8 mouse cellular contexts compared by ENCODE assay signal in genomic region chr11:87986831-87987793, GRCm38 (mm10). TPM values are rescaled to one million over a fixed set of nuclear protein-coding genes. Genes with fewer than 3 reads are reported as not detected.
DNase-seq lines count a peak whose midpoint lies in the region; ATAC-seq and TF ChIP-seq lines count a peak whose summit lies in the region.

Gene Dynll2 (minus strand): TSS chr11:87987533.

- H3K4me3 ChIP-seq in cerebellum, adult 2 months (replicated peaks; ENCODE audit: insufficient read depth, low read depth, low read length), result peak within 1 kb of the TSS; percentile 77
- peak within 1 kb of the TSS; percentile 97 for H3K4me3 ChIP-seq in forebrain, postnatal 0 days (ENCODE audit: low read depth, low read length)
- H3K4me3 ChIP-seq in layer of hippocampus, adult 2 months, result peak within 1 kb of the TSS; percentile 63
- H3K4me3 ChIP-seq in lung, embryonic 14.5 days (ENCODE audit: low read depth, low read length), result peak within 1 kb of the TSS; percentile 98
- peak within 1 kb of the TSS; percentile 71 for H3K4me3 ChIP-seq in olfactory bulb, adult 2 months (ENCODE audit: insufficient read depth, low read depth, low read length)

- DNase-seq in MN1 (ENCODE audit: low spot score), result peak; percentile 88
- peak; percentile 91 to 93 for DNase-seq in cerebellum, adult 2 months
- peak; percentile 97 for DNase-seq in forebrain, postnatal 0 days
- DNase-seq in heart, postnatal 36 days, result peak; percentile 78 to 86
- DNase-seq in layer of hippocampus, adult 2 months (ENCODE audit: low spot score in 2 of 2), result peak; percentile 89 to 91
- DNase-seq in lung, embryonic 14.5 days, result peak; percentile 93
- peak; percentile 74 to 77 for DNase-seq in thymus, adult 18-20 months

- peak; percentile 98 for ATAC-seq in forebrain, postnatal 0 days
- ATAC-seq in lung, embryonic 14.5 days (ENCODE audit: insufficient read depth), result peak; percentile 98

- H3K9me3 ChIP-seq in forebrain, postnatal 0 days (ENCODE audit: low read length), result no peaks in the 10 kb centered on the region
- no peaks in the 10 kb centered on the region for H3K9me3 ChIP-seq in lung, embryonic 14.5 days (ENCODE audit: low read depth, low read length)

- H3K36me3 ChIP-seq in forebrain, postnatal 0 days (ENCODE audit: insufficient read depth), result peaks cover 16% of the 10 kb centered on the region
- peaks cover 23% of the 10 kb centered on the region for H3K36me3 ChIP-seq in lung, embryonic 14.5 days (ENCODE audit: insufficient read depth)

- TF ChIP-seq POLR2A in cerebellum, adult 2 months (IDR thresholded peaks at IDR 0.05; ENCODE audit: borderline replicate concordance, insufficient read depth, low read length), result peak; percentile 78
- TF ChIP-seq POLR2A in olfactory bulb, adult 2 months (IDR thresholded peaks at IDR 0.05; ENCODE audit: insufficient read depth, low read depth, low read length), result peak; percentile 99

- peak within 1 kb of the TSS; percentile 96 for H3K9ac ChIP-seq in forebrain, postnatal 0 days
- H3K9ac ChIP-seq in lung, embryonic 14.5 days, result peak within 1 kb of the TSS; percentile 93

- peak within 1 kb of the TSS; percentile 84 for H3K4me2 ChIP-seq in forebrain, postnatal 0 days (ENCODE audit: low read depth)
- H3K4me2 ChIP-seq in lung, embryonic 14.5 days, result peak within 1 kb of the TSS; percentile 88

- no peaks in the 10 kb centered on the region for H3K27me3 ChIP-seq in cerebellum, adult 2 months (ENCODE audit: control insufficient read depth, insufficient read depth, low read length)
- no peaks in the 10 kb centered on the region for H3K27me3 ChIP-seq in forebrain, postnatal 0 days (ENCODE audit: insufficient read depth, low read length)
- H3K27me3 ChIP-seq in lung, embryonic 14.5 days (ENCODE audit: insufficient read depth, low read length), result no peaks in the 10 kb centered on the region

- under 1% methylated on average over 106 of the region's 107 CpGs for WGBS in cerebellum, adult 2 months
- WGBS in forebrain, postnatal 0 days, result under 1% methylated on average over 94 of the region's 107 CpGs
- WGBS in lung, embryonic 14.5 days, result under 1% methylated on average over 105 of the region's 107 CpGs
- under 1% methylated on average over 105 of the region's 107 CpGs for WGBS in olfactory bulb, adult 2 months

- peak within 1 kb of the TSS; percentile 99 for H3K27ac ChIP-seq in cerebellum, adult 2 months (ENCODE audit: insufficient read depth, low read length)
- peak within 1 kb of the TSS; percentile 96 for H3K27ac ChIP-seq in forebrain, postnatal 0 days (ENCODE audit: low read depth, low read length)
- peak within 1 kb of the TSS; percentile 99 for H3K27ac ChIP-seq in layer of hippocampus, adult 2 months
- H3K27ac ChIP-seq in lung, embryonic 14.5 days (ENCODE audit: low read depth), result peak within 1 kb of the TSS; percentile 94
- peak within 1 kb of the TSS; percentile 80 for H3K27ac ChIP-seq in olfactory bulb, adult 2 months (ENCODE audit: insufficient read depth, low read depth, low read length)

- TF ChIP-seq CTCF in cerebellum, adult 2 months (IDR thresholded peaks at IDR 0.05; ENCODE audit: borderline replicate concordance, insufficient read depth, low read depth, low read length), result no peak
- no peak for TF ChIP-seq CTCF in forebrain, postnatal 0 days (IDR thresholded peaks at IDR 0.05; ENCODE audit: low read depth)
- no peak for TF ChIP-seq CTCF in layer of hippocampus, adult 2 months (conservative IDR thresholded peaks at IDR 0.05)
- TF ChIP-seq CTCF in lung, embryonic 14.5 days (IDR thresholded peaks at IDR 0.05; ENCODE audit: low read depth), result no peak
- no peak for TF ChIP-seq CTCF in olfactory bulb, adult 2 months (IDR thresholded peaks at IDR 0.05; ENCODE audit: insufficient read depth, low read depth, low read length)

- intact Hi-C loops in heart, postnatal 36 days (cut with DNase I), result loop anchor here (2.0 kb wide), 2 partner anchors 60 to 216 kb away; partner anchors contain the start of gene Srsf1

- peaks cover 9% of the 10 kb centered on the region for H3K4me1 ChIP-seq in cerebellum, adult 2 months (ENCODE audit: control insufficient read depth, insufficient read depth, low read length)
- H3K4me1 ChIP-seq in forebrain, postnatal 0 days (ENCODE audit: insufficient read depth), result peaks cover 19% of the 10 kb centered on the region
- peaks cover 10% of the 10 kb centered on the region for H3K4me1 ChIP-seq in lung, embryonic 14.5 days (ENCODE audit: insufficient read depth)
- peaks cover 14% of the 10 kb centered on the region for H3K4me1 ChIP-seq in olfactory bulb, adult 2 months (ENCODE audit: control insufficient read depth, insufficient read depth, low read length)

RNA-seq across cellular contexts. Expression of gene Dynll2, which starts in this region (rescaled TPM):
- 453 and 497 TPM in 2 replicates for polyA plus RNA-seq in cerebellum, adult 2 months (2012; rRNA removed)
- 36.5 and 54.9 TPM in 2 replicates for total RNA-seq in forebrain, postnatal 0 days (2014; rRNA removed)
- 41.7 and 49.8 TPM in 2 replicates for polyA plus RNA-seq in forebrain, postnatal 0 days (2015; fragmentation: Nextera tagmentation; extraction: Ambion mirVana)
- 100 to 1,000 TPM; 340 to 392 TPM for total RNA-seq in heart, postnatal 36 days (2021)
- total RNA-seq in layer of hippocampus, adult 2 months (2021), result 100 to 1,000 TPM; 447 to 467 TPM
- polyA plus RNA-seq in lung, embryonic 14.5 days (2014; fragmentation: Nextera tagmentation; extraction: Ambion mirVana), result 19.7 and 19.9 TPM in 2 replicates
- polyA plus RNA-seq in olfactory bulb, adult 2 months (2012; ENCODE audit: insufficient read depth, insufficient read length, low replicate concordance, missing spikeins), result 187 and 444 TPM in 2 replicates

Comparison
In these comparisons a context has a peak if more than half of its experiments do, and no peak if none do; other contexts are left out.
1. Peak in every context shown above with its lines: DNase-seq, ATAC-seq, H3K4me3 ChIP-seq and H3K27ac ChIP-seq.